Mouse (Mus musculus) G1E-ER4 (cell line): Measurements from ENCODE around the gene Wdr25. TPM values are rescaled to one million over a fixed set of nuclear protein-coding genes. Genes with fewer than 3 reads are reported as not detected.

Source experiments
- GATA1 ChIP-seq: IDR thresholded peaks from one replicate; pipeline ENCODE4 v1.8.0; 2012; ENCODE audit warnings: low read length, inconsistent platforms
- polyA plus RNA-seq: library from polyadenylated mRNA; stranded (reverse); fragments of >175 nt; gene quantifications from 2 replicates; pipeline ENCODE4 v1.2.3, GENCODE M21; 2012

Gene Wdr25
- polyA plus RNA-seq, 1 experiment = 4.1 TPM

DNA sequence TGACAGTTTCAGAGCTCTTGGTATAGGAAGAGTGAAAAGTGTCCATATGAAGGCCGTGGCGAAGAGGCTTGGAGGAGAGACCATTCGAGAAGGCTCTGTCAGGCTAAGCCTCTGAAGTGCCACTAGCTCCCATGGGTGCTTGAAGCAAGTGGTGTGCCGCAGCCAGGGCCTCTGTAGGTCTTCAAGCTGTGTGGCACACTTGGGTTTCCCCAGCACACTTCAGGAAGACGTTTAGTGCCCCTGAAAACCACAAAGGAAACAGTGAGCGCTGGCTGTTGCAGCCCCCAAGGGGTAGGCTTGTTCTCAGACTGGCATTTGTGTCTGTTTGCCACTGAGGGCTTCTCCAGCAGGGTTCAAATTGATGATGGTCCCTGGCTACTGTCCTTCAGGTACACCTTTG is 90.1 kb downstream of the Wdr25 start:
- no peak for TF ChIP-seq GATA1

- TF ChIP-seq GATA1 = no peak
These were observed 91.0 kb downstream of the Wdr25 start for GRCm38 (mm10) chr12:108984471-108984870.

DNA sequence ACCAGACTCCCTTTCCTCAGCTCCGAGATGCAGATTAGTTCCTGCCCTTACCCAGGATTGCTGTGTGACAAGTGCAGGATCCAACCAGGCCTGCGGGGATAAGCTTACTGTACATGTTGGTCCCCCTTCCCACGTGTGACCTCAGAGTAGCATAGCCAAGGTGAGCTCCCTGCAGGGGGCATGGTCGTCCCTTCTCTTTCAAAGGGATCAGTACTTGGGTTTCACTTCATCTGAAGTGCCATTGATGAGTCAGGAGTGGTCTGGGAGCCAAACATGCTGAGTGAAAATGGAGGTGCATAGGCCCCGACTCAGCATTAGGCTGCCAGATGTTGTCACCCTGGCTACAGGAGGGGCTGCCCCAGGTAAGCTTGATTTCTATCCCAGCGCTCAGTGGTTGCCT is 91.6 kb downstream of the Wdr25 start:
- TF ChIP-seq GATA1 = no peak

DNA sequence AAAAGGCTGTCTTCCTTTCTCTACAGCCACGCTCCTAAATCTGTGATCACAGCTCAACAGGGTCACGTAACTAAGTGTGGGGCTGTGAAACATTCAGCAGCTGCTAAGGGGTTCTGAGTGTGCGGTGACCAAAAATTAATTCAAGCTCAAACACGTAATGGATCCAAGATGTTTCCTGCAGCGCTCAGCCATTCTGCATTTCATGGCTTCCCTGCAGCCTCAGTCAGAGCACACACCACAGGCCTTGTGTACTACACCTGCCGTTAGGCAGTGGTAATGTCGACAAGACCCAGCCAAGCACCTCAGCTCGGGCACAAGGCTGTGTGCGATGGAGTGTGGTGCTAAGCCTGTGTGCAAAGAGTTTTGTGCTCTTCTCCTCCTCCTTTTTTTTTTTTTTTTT is 94.0 kb downstream of the Wdr25 start:
- no peak for TF ChIP-seq GATA1

GRCm38 (mm10) chr12:108990425-108990824 is 97.0 kb downstream of the Wdr25 start:
- no peak for TF ChIP-seq GATA1

DNA sequence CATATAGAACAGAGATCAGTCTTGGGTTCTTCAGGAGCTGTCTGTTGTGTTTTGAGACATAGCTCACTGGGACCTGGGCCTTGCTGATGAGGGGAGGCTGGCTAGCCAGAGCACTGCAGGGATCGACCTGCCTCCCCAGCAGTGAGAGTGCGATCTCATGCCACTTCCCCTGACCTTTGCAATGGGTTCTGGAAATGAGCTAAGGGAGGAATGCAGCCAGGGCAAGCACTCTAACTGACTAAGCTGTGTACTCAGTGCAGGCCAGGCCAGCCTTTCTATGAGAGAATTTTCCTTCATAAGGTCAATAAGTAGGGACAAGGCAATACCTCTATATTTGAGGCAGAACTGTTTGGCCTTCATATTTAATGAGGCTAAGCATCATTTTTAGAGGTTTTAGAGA is 99.6 kb downstream of the Wdr25 start:
- TF ChIP-seq GATA1 = no peak

- TF ChIP-seq GATA1 = no peak
These were observed 101.1 kb downstream of the Wdr25 start for GRCm38 (mm10) chr12:108994436-108995031.

DNA sequence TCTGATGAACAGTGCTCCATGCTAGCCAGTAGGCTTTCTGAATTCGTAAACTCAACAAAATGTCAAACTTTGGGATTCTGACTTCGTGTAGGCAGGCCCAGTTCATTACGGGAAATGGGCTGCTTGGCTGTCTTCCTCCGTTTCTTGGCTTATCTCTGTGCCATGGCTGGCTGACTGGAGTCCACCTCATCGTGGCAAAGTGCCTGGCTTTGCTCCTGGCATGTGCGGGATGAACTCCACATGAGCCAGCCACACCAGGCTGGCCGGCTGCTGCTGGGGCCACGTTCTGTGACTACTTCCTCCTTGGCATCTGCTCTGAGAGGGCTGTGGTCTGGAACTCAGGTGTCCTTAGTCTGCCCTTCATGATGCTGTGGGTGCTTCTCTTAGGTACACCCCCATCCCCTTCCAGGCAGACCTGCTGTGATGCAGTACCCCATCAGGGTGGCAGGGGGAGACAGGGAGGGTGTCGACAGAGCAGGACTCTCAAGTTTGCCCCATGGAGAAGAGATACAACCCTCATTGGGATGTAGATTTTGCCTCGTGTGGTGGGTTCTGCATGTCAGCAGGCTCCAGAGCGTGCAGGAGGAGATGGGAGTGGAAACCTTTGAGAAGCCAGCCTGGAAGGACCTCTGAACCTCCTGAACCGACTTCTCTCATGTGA is 102.7 kb downstream of the Wdr25 start:
- TF ChIP-seq GATA1 = no peak

GRCm38 (mm10) chr12:108997249-108997648 is 103.8 kb downstream of the Wdr25 start:
- no peak for TF ChIP-seq GATA1

GRCm38 (mm10) chr12:109002978-109003377 is 109.5 kb downstream of the Wdr25 start:
- no peak for TF ChIP-seq GATA1

- no peak for TF ChIP-seq GATA1
These were observed 116.7 kb downstream of the Wdr25 start for GRCm38 (mm10) chr12:109010070-109010649.

DNA sequence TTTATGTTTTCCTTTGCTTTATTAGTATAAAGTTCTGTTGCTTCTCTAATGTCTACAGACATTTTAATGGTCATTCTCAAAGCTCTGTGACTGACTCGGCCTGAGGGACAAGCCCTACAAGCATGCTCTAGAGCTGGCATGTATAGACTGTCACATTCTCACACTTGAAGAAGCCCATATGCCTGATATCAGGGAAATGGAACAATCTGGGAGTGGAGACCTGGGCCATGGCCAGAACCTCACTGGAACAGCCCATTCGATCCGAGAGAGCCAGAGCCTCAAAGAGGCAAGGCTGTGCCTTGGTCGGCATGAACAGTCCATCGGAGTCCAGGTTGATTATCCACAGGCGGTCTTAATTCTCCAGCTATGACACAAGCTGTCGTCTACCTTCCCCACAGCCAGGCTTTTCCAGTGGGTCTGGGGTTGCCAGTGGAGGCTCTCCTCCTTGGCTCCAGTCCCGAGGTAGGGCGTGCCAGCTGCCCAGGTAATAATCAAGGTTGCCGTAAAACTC is 128.8 kb downstream of the Wdr25 start:
- TF ChIP-seq GATA1 = no peak

- TF ChIP-seq GATA1 = no peak
These were observed 129.5 kb downstream of the Wdr25 start for GRCm38 (mm10) chr12:109022966-109023365.

DNA sequence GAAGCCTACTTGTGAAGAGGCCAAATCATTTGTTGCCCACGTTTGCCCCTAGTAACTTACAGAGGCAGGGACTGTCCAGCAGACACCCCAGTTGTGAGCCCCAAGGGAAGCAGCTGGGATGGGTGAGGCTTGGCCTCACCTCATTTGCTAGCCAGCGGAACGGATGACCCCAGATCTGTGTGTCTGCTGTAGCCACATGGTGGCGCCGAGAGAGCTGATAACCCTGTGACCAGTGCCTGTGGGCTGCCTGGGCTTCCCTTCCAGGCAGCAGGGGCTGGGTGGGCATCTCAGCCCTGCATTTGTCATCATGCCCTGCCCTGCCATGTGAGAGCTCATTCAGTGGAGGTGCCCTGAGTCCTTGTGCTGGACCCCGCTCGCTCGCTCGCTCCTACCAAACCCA is 130.3 kb downstream of the Wdr25 start:
- no peak for TF ChIP-seq GATA1

- no peak for TF ChIP-seq GATA1
These were observed 143.6 kb downstream of the Wdr25 start for GRCm38 (mm10) chr12:109037026-109037425.

- no peak for TF ChIP-seq GATA1
These were observed 144.9 kb downstream of the Wdr25 start for GRCm38 (mm10) chr12:109038179-109038819.
